Mouse (Mus musculus) heart, postnatal 25 days (tissue): Measurements from ENCODE around the gene Disc1. TPM values are rescaled to one million over a fixed set of nuclear protein-coding genes. Genes with fewer than 3 reads are reported as not detected.

Experiments
- DNase-seq: peaks from one replicate; pipeline ENCODE4 v3.0.0; 2022; ENCODE audit warnings: low spot score
- intact Hi-C: fragments of 180-260 bp; cut with DNase I; formaldehyde crosslinking; loops from one replicate; pipeline ENCODE4 v1.15.1; 2025
- total RNA-seq, 2 experiments: library from RNA; stranded (reverse); gene quantifications; 2 replicates each; pipeline ENCODE4 v1.2.3; 2021

The Disc1 gene
- total RNA-seq: 1 to 10 TPM; 1.7 to 3.0 TPM

- peak; percentile 42 for DNase-seq
- intact Hi-C loops: loop anchor here (2.0 kb wide), 1 partner anchor 817 kb away; no protein-coding TSS in a partner anchor
Observed at GRCm38 (mm10) chr8:125053505-125054435, at the start of gene Disc1. TSS of gene Disc1 (plus strand) at chr8:125054195.

GRCm38 (mm10) chr8:125012695-125013627, 41.0 kb upstream of the Disc1 start, which contains the start of gene Tsnax:
TSS of gene Tsnax (plus strand) at chr8:125012997.
- intact Hi-C loops: loop anchor here (2.0 to 5.0 kb wide), 2 partner anchors 64 to 116 kb away; partner anchors contain the start of genes Egln1, Exoc8 and Sprtn
- peak; percentile 87 for DNase-seq

GRCm38 (mm10) chr8:125024085-125024484, 29.9 kb upstream of the Disc1 start:
- intact Hi-C loops: no loop called here
- DNase-seq: no peak

DNA sequence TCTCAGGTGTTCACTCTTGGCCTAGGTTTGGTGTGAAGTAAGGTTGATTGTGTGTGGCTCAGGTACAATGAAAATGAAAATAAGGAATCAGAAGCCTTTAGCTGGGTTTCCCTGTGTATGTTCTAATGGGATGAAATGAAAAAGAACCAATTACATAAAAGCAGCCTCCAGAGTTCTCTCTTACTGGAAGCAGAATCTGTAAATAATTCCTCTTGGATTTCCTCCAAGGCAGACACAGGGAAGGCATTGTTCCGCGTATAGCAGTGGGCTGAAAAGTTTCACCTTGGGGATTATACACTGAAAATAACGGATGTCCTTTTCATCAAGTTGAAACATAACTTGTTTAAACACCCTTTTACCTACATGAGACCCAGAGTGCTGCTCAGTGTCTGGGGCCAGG, 26.8 kb upstream of the Disc1 start:
- intact Hi-C loops: no loop called here
- no peak for DNase-seq

DNA sequence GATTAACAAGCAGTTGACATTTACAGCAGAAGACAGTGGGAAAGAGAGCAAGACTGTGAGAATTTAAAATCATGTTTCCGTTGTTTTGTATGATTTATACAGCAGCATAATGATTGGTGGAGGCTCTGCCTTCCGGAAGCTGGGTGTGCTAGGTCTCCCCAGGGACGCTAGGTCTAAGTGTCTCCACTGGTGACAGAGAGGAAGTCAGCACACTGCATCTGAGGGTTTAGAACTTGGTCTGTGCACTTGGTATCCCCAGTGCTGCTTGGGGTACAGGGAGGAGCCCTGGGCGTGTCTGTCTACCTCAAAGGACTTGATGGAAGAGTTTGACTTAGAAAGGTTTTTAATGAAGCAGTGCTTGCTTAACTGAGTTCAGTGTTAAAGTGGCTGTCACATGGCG, 25.2 kb upstream of the Disc1 start:
- DNase-seq: no peak
- intact Hi-C loops: no loop called here

- no peak for DNase-seq
- intact Hi-C loops: no loop called here
Observed at GRCm38 (mm10) chr8:125031276-125031675, 22.7 kb upstream of the Disc1 start.

GRCm38 (mm10) chr8:125034669-125035068, 19.3 kb upstream of the Disc1 start:
- intact Hi-C loops: loop anchor here (2.0 to 5.0 kb wide), 2 partner anchors 82 to 138 kb away; partner anchors contain the start of genes Exoc8 and Sprtn
- DNase-seq: no peak

DNA sequence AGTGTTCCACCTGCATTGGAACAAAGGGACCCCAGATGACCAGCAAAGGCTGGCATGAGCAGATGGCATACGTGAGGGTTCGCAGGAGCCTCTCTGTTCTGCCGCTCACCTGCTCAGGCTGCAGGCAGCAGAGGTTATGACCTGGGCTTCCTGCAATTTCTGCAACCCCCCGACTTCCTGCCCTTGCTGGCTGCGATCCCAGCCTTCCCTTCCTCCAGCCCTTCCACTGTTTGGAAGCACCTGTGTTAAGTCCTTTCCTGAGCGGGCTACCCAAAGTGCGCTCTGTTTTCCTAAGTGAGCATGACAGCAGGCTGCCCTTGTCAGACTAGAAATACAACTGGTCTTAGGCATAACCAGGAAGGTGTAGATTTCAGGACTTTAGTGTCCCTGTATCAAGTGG, 16.9 kb upstream of the Disc1 start:
- intact Hi-C loops: loop anchor here (5.0 kb wide), 1 partner anchor 85 kb away; no protein-coding TSS in a partner anchor
- peak; percentile 31 for DNase-seq

GRCm38 (mm10) chr8:125038731-125039130, 15.3 kb upstream of the Disc1 start:
- intact Hi-C loops: loop anchor here (5.0 kb wide), 1 partner anchor 86 kb away; no protein-coding TSS in a partner anchor
- DNase-seq: peak; percentile 50

- intact Hi-C loops: no loop called here
- no peak for DNase-seq
Observed at GRCm38 (mm10) chr8:125040587-125041375, 13.2 kb upstream of the Disc1 start.

DNA sequence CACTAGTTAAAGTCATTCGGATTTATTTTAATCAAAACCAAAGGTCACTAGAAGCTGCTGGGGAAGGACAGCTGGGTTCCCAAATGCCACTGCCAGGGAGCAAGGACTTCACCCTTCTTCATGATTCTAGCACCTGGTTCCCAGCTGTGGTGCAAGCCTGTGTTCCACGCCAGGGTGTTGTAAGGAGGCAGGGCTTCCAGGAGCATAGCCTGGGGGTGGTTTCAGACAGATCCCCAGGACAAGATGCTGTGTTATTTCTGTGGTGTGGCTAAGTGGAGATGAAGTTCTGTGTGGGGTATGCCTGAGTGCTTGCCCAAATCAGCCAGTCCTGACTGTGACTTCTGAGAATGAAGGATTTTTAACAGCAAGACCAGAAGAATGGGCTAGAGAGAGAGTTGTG, 12.5 kb upstream of the Disc1 start:
- intact Hi-C loops: no loop called here
- DNase-seq: no peak

DNA sequence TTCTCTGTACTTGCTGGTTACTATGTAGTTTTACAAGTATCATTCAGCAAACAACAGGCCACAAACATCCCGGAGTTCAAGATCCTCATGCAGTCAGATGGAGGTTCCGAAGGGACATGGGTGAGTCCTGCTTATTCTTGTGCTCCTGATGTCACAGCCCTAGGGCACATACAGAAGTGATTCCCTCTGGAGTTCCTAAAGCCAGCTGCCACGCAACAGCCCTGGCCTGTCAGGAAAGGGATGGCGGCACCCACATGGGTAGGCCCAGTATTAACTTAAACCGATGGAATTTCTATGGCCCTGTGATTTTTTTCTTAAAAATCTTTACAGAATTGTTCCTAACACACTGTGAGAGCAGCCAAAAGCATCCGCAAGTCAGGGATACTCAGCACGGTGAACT, 10.6 kb upstream of the Disc1 start:
- DNase-seq: no peak
- intact Hi-C loops: no loop called here

GRCm38 (mm10) chr8:125043935-125044334, 10.1 kb upstream of the Disc1 start:
- no peak for DNase-seq
- intact Hi-C loops: no loop called here

GRCm38 (mm10) chr8:125045760-125046159, 8.2 kb upstream of the Disc1 start:
- no peak for DNase-seq
- intact Hi-C loops: no loop called here

GRCm38 (mm10) chr8:125049051-125049750, 4.8 kb upstream of the Disc1 start:
- intact Hi-C loops: no loop called here
- DNase-seq: no peak

- no peak for DNase-seq
- intact Hi-C loops: no loop called here
Observed at GRCm38 (mm10) chr8:125049826-125050225, 4.2 kb upstream of the Disc1 start.

- DNase-seq: no peak
- intact Hi-C loops: loop anchor here (2.0 kb wide), 1 partner anchor 819 kb away; no protein-coding TSS in a partner anchor
Observed at GRCm38 (mm10) chr8:125052026-125052425, 2.0 kb upstream of the Disc1 start.

DNA sequence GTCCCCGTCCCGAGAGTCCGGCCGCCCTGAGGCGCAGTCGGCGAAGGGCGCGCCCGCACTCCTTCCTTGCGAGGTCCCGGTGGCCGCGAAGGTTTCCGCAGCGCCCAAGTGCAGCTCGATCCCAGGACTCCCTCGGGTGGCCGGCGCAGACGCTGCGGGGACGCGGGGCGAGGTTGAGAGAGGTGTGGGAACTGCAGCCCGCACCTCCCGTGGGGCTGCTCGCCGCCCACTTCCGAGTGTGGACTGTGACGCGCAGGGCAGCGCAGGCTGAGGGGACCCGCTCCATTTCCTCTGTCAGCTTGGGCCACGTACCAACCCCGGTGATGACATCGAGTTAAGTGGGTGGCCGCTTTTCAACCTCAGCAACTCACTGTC, 428 bp downstream of the Disc1 start:
- DNase-seq: peak; percentile 63
- intact Hi-C loops: no loop called here

GRCm38 (mm10) chr8:125060904-125061303, 6.9 kb downstream of the Disc1 start:
- intact Hi-C loops: no loop called here

More at GRCm38 (mm10) chr8:125060904-125061303, 6.9 kb downstream of the Disc1 start:
- no peak for DNase-seq
